Mouse (Mus musculus): ENCODE results near the gene Fbxw5. TPM values are rescaled to one million over a fixed set of nuclear protein-coding genes. Genes with fewer than 3 reads are reported as not detected.
"Not testable (repeated sequence)": the region's sequence is repeated elsewhere in the genome, so short reads cannot be mapped to it uniquely, and the experiment has no call there.

Gene Fbxw5
- polyA plus RNA-seq, 1 experiment from 2014 or later, result 79.7 TPM

DNA sequence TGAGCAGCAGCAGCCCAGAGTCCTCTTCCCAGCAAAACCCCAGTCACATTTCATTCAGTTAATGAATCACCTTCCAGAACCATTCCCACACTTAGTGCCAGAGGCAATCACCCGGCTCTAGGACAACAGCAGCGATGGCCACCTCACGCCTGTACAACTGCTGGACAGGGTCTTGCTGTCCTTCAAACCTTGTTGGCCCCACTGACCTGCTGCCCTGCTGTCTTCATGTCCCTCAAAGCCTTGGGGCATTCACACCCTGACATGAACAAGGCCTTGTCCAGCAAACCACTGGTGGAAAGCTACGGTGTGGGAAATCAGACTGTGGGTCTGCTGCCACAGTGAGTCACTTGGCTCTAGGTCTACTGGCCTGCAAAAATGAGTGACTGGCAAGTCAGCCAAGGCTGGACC, 40.0 kb downstream of the Fbxw5 start:
- WGBS, result 94% methylated on average over 4 of the region's 4 CpGs

DNA sequence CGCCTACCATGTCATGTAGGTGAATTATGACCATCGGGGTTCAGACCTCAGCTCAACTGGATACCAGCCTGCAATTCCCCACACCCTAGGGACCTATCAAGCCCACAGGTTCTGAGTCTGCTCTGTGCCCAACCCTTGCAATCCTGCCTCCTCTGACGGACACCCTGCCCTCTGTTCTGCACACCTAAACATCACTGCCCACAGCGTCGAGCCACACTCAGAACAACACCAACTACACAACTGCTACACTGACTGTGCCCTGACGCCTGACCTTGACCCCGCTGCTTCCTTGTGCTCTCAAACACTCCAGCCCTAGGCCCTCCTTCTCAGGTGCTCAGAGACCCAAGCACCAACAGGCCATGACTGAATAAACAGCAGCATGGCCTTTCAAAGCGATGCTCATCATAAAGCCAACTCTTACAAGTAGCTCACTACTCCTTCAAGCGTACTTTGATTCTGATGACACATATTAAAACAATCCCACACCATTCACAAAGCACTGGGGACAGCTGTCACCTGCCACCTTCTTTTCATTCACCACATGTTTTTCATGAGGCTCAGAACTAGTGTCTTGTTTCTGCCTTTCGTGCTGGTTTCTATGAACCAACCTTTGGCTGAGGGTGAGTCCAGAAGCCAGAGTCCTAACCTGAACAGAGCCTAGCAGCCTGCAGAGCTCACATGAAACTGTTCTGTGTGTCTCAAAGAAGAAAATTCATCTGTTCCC, 41.3 kb downstream of the Fbxw5 start:
- Histone ChIP-seq H3K4me1 (peaks cover 17% of the 10 kb centered on the region), H3K9me3 (no peaks in the 10 kb centered on the region), H3K27me3 (no peaks in the 10 kb centered on the region), H3K4me3 (no peak overlapping the region), H3K27ac (no peak overlapping the region), H3K9ac (no peak overlapping the region), H3K36me3 (peaks cover 18% of the 10 kb centered on the region), H3K4me2 (replicated peaks) (no peak overlapping the region)
- 75% methylated on average over 10 of the region's 10 CpGs for WGBS
- no peak for ATAC-seq (ENCODE audit: low FRiP score, low read depth)

More for the DNA sequence above, 40.0 kb downstream of the Fbxw5 start:
- H3K27me3 ChIP-seq, result no peaks in the 10 kb centered on the region
- H3K9ac ChIP-seq, result no peak overlapping the region
- H3K36me3 ChIP-seq, result peaks cover 31% of the 10 kb centered on the region
- no peak overlapping the region for H3K27ac ChIP-seq
- no peaks in the 10 kb centered on the region for H3K9me3 ChIP-seq
- H3K4me1 ChIP-seq, result peaks cover 11% of the 10 kb centered on the region
- no peak for ATAC-seq (ENCODE audit: low FRiP score, low read depth)
- H3K4me3 ChIP-seq, result no peak overlapping the region
- no peak overlapping the region for H3K4me2 ChIP-seq (replicated peaks)

DNA sequence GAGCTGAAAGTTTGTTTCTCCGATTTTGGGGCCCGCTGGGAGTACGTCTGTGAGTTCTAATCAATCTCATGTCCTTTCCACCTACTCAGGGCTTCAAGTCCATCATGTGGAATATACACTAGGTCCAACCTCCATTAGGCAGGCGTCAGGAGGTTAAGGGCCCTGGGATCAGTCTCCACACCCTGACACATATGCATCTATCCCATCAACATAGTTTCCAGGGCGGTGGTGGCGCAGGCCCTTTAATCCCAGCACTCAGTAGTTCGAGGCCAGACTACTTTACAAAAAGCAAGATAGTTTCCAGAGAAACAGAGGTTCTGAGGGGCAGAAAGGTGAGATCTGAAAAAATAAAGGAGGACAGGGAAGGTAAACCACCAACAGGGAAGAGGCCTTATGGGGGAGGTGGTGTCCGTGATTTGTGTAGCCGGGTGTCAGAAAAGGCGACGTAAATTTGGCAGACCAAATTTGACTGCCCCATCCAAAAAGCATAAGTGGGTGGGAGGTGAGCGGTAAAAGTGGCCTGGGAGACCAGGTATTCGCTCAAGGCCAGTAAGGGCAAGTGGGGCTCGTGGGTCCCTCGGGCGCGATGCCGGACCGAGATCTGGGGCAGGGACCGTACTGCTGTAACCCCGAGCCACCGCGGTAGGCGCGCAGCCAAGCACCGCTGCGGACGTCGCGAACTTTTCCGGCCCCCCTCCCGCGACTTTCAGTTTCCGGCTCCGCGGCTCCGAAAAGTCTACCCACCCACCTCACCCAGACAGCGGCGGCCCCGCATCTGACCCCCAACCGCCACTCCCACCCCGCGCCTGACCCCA, 45.7 kb downstream of the Fbxw5 start:
- Histone ChIP-seq H3K9me3 (no peaks in the 10 kb centered on the region), H3K27ac (peak overlapping the region; percentile 65; the same call in 1 of the 2 replicates), H3K4me3 (peak overlapping the region; percentile 75), H3K4me1 (peaks cover 21% of the 10 kb centered on the region), H3K9ac (peak overlapping the region; percentile 89), H3K36me3 (no peaks in the 10 kb centered on the region), H3K27me3 (no peaks in the 10 kb centered on the region), H3K4me2 (replicated peaks) (peak overlapping the region; percentile 85)
- ATAC-seq (ENCODE audit: low FRiP score, low read depth), result peak; percentile 75
- WGBS, result 8% methylated on average over 38 of the region's 43 CpGs

DNA sequence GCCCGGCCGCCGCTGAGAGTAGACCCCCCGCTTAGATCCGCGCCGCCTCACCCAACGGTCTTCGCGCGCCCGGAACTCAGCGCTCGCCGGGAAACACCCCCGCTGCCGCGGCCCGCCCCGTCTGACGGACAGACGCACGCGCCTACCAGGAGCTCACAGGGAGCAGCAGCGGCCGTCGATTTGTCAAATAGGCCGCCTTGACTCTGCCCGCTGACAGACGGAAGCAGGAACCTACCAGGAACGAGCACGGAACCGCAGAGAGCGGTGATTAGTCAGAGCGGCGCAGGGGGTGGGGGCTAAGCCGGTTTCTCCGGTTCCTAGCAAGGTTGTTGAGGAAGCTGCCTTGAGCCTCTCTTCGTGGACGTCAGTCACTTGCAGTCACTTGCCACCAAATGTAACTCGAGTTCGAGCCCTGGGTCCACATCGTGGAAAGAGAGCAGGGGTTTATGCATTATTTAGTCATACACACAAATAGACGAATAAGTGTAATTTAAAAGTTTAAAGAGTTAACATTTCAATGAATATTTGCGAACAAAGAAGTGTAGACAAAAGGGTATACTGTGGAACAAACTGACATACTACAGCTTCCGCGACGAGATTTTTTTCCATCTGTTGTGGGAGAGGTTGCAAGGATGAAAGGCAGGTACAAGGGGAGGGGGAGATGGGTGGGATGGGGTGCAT, 46.4 kb downstream of the Fbxw5 start, which contains the start of gene Traf2:
Traf2 (minus strand) TSS at position 130 of the 681 bp plus-strand sequence.
- H3K27ac ChIP-seq, result peak within 1 kb of the TSS; percentile 65; the same call in 1 of the 2 replicates
- H3K9ac ChIP-seq, result peak within 1 kb of the TSS; percentile 89
- no peaks in the 10 kb centered on the region for H3K9me3 ChIP-seq
- H3K4me1 ChIP-seq, result peaks cover 17% of the 10 kb centered on the region
- H3K36me3 ChIP-seq, result no peaks in the 10 kb centered on the region
- H3K27me3 ChIP-seq, result no peaks in the 10 kb centered on the region
- 3% methylated on average over 48 of the region's 48 CpGs for WGBS
- peak within 1 kb of the TSS; percentile 85 for H3K4me2 ChIP-seq (replicated peaks)
- peak; percentile 99 for ATAC-seq (ENCODE audit: low FRiP score, low read depth)
- peak within 1 kb of the TSS; percentile 75 for H3K4me3 ChIP-seq

DNA sequence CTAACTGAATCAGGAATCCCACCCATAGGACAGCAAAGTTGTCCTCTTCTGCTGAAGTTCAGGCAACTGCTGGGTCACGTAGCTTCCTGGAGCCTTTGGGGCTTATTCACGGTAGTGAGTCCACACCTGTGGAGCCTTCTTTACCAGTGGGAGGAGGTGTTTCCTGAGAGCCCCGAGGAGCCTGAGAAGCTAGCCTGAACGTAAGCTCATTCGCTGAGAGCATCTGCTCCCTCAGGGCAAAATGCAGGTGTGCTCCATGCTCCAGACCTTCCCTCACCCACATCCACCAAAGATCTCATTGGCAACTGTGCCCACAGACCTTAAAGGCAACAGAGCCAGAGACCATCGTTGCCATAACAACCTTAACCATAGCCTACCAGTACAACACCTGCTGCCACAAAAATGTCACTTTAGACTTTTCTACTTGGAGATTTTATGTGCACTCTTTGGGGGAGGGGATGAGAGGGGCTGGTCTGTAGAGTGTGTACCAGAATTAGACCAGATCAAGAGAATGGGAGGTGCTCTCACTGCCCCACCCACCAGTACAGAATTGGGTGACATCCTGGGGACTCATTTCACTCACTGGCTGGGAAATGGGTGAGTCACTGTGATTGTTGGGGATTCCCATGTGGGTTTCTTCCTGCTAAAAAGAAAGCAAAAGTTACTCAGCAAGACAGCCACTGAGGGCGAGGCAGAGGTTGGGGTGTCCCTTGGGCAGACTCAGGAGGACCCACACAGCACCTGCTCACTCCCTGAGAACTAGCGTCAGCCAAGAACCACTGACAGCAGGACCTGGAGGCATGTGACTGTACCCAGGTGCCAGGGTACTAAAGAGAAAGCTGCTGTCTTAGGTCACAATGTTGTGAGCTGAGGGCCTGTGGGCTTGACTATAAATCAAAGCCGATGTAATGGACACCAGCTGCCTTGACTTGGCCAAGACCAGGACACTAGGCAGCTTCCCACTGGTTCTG, 48.8 kb downstream of the Fbxw5 start:
- H3K4me2 ChIP-seq (replicated peaks), result no peak overlapping the region
- no peak for ATAC-seq (ENCODE audit: low FRiP score, low read depth)
- peaks cover 17% of the 10 kb centered on the region for H3K4me1 ChIP-seq
- H3K4me3 ChIP-seq, result no peak overlapping the region
- H3K27ac ChIP-seq, result no peak overlapping the region
- H3K36me3 ChIP-seq, result no peaks in the 10 kb centered on the region
- H3K27me3 ChIP-seq, result no peaks in the 10 kb centered on the region
- 58% methylated on average over 9 of the region's 9 CpGs for WGBS
- peak overlapping the region; percentile 25; the same call in 1 of the 2 replicates for H3K9ac ChIP-seq
- H3K9me3 ChIP-seq, result no peaks in the 10 kb centered on the region

DNA sequence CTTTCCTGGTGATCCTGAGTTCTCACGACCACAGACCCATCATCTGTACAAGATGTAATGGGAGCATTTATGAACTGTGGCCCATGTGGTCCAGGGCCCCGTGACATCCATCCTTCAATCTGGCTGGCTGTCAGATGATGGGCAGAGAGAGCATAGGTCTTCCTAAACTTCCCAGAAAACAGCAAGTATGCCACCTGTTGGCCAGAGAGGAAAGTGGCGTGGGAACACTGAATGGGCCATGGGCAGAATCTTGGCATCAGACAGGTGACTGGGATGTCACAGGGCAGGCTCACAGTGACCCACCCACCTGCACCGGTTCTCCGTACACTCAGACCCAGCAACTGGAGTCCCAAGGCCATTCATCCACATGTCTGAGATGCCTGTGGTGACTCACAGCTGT, 50.6 kb downstream of the Fbxw5 start:
- Histone ChIP-seq H3K27ac (no peak overlapping the region), H3K36me3 (no peaks in the 10 kb centered on the region), H3K9ac (no peak overlapping the region), H3K27me3 (no peaks in the 10 kb centered on the region), H3K4me1 (peaks cover 4% of the 10 kb centered on the region; the same call in 1 of the 2 replicates), H3K4me2 (replicated peaks) (no peak overlapping the region), H3K9me3 (no peaks in the 10 kb centered on the region), H3K4me3 (no peak overlapping the region)
- WGBS, result 32% methylated on average over 5 of the region's 5 CpGs
- no peak for ATAC-seq (ENCODE audit: low FRiP score, low read depth)

DNA sequence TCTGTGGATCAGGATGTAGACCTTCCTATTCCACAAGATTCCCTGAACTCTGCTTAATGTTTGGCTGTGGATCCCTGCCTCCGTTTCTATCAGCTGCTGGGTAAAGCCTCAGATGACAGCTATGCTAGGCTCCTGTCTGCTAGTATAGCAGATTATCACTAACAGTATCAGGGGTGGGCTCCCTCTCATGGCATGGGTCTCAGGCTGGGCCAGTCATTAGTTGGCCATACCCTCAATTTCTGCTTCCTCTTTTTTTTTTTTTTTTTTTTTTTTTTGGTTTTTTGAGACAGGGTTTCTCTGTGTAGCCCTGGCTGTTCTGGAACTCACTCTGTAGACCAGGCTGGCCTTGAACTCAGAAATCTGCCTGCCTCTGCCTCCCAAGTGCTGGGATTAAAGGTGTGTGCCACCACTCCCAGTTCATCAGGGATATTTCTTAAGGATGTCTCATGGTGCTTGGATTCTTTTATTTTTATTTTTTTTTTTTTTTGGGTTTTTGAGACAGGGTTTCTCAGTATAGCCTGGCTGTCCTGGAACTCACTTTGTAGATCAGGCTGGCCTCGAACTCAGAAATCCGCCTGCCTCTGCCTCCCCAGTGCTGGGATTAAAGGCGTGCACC, 52.7 kb downstream of the Fbxw5 start:
- not testable (repeated sequence) for H3K27ac ChIP-seq; H3K4me1 ChIP-seq; H3K27me3 ChIP-seq; H3K9me3 ChIP-seq; H3K4me3 ChIP-seq; H3K36me3 ChIP-seq; H3K4me2 ChIP-seq (replicated peaks); ATAC-seq (ENCODE audit: low FRiP score, low read depth); H3K9ac ChIP-seq
- 82% methylated on average over 4 of the region's 4 CpGs for WGBS

Other genes starting within 250 kb of the Fbxw5 start
- gene Tmem203, start 245.3 kb upstream of the Fbxw5 start, polyA plus RNA-seq (2015; fragmentation: Nextera tagmentation; extraction: Ambion mirVana), result 23.6 and 24.2 TPM in 2 replicates
- 7.2 and 8.2 TPM in 2 replicates for gene Tprn, start 238.1 kb upstream of the Fbxw5 start, polyA plus RNA-seq (2015; fragmentation: Nextera tagmentation; extraction: Ambion mirVana)
- gene Ssna1, start 228.3 kb upstream of the Fbxw5 start, polyA plus RNA-seq (2015; fragmentation: Nextera tagmentation; extraction: Ambion mirVana), result 231 and 234 TPM in 2 replicates
- gene Anapc2, start 228.3 kb upstream of the Fbxw5 start, polyA plus RNA-seq (2015; fragmentation: Nextera tagmentation; extraction: Ambion mirVana), result 150 and 154 TPM in 2 replicates
- not detected in 2 replicates for gene Tmem210, start 212.6 kb upstream of the Fbxw5 start, polyA plus RNA-seq (2015; fragmentation: Nextera tagmentation; extraction: Ambion mirVana)
- not detected in 2 replicates for gene Lrrc26, start 210.8 kb upstream of the Fbxw5 start, polyA plus RNA-seq (2015; fragmentation: Nextera tagmentation; extraction: Ambion mirVana)
- 0.61 and 0.97 TPM in 2 replicates for gene Grin1, start 181.6 kb upstream of the Fbxw5 start, polyA plus RNA-seq (2015; fragmentation: Nextera tagmentation; extraction: Ambion mirVana)
- 54.5 and 60.2 TPM in 2 replicates for gene Man1b1, start 168.4 kb upstream of the Fbxw5 start, polyA plus RNA-seq (2015; fragmentation: Nextera tagmentation; extraction: Ambion mirVana)
- 21.3 and 24.7 TPM in 2 replicates for gene Dpp7, start 144.4 kb upstream of the Fbxw5 start, polyA plus RNA-seq (2015; fragmentation: Nextera tagmentation; extraction: Ambion mirVana)
- gene Uap1l1, start 135.1 kb upstream of the Fbxw5 start, polyA plus RNA-seq (2015; fragmentation: Nextera tagmentation; extraction: Ambion mirVana), result 11.3 and 13.2 TPM in 2 replicates
- gene Sapcd2, start 128.4 kb upstream of the Fbxw5 start, polyA plus RNA-seq (2015; fragmentation: Nextera tagmentation; extraction: Ambion mirVana), result 43.4 and 45.5 TPM in 2 replicates
- gene Entpd2, start 104.9 kb upstream of the Fbxw5 start, polyA plus RNA-seq (2015; fragmentation: Nextera tagmentation; extraction: Ambion mirVana), result 0.55 and 0.73 TPM in 2 replicates
- 29.1 and 32.6 TPM in 2 replicates for gene Npdc1, start 101.4 kb upstream of the Fbxw5 start, polyA plus RNA-seq (2015; fragmentation: Nextera tagmentation; extraction: Ambion mirVana)
- gene Fut7, start 77.5 kb upstream of the Fbxw5 start, polyA plus RNA-seq (2015; fragmentation: Nextera tagmentation; extraction: Ambion mirVana), result 0.06 TPM in 1 of 2 replicates, not detected in the other
- 3.3 and 3.8 TPM in 2 replicates for gene Abca2, start 72.0 kb upstream of the Fbxw5 start, polyA plus RNA-seq (2015; fragmentation: Nextera tagmentation; extraction: Ambion mirVana)
- gene Clic3, start 43.9 kb upstream of the Fbxw5 start, polyA plus RNA-seq (2015; fragmentation: Nextera tagmentation; extraction: Ambion mirVana), result 2.2 and 2.5 TPM in 2 replicates
- gene Paxx, start 39.7 kb upstream of the Fbxw5 start, polyA plus RNA-seq (2015; fragmentation: Nextera tagmentation; extraction: Ambion mirVana), result 35.0 and 37.6 TPM in 2 replicates
- 0.80 and 2.5 TPM in 2 replicates for gene Ptgds, start 30.7 kb upstream of the Fbxw5 start, polyA plus RNA-seq (2015; fragmentation: Nextera tagmentation; extraction: Ambion mirVana)
- gene Lcn12, start 6.8 kb upstream of the Fbxw5 start, polyA plus RNA-seq (2015; fragmentation: Nextera tagmentation; extraction: Ambion mirVana), result not detected in 2 replicates
- gene C8g, start 969 bp downstream of the Fbxw5 start, polyA plus RNA-seq (2015; fragmentation: Nextera tagmentation; extraction: Ambion mirVana), result 5.5 and 7.2 TPM in 2 replicates
- 37.3 and 40.6 TPM in 2 replicates for gene Traf2, start 46.2 kb downstream of the Fbxw5 start, polyA plus RNA-seq (2015; fragmentation: Nextera tagmentation; extraction: Ambion mirVana)
- 330 TPM in 2 replicates for gene Edf1, start 57.1 kb downstream of the Fbxw5 start, polyA plus RNA-seq (2015; fragmentation: Nextera tagmentation; extraction: Ambion mirVana)
- 4.9 and 5.8 TPM in 2 replicates for gene Mamdc4, start 74.1 kb downstream of the Fbxw5 start, polyA plus RNA-seq (2015; fragmentation: Nextera tagmentation; extraction: Ambion mirVana)
- 163 and 177 TPM in 2 replicates for gene Phpt1, start 74.5 kb downstream of the Fbxw5 start, polyA plus RNA-seq (2015; fragmentation: Nextera tagmentation; extraction: Ambion mirVana)
- 0.85 and 1.0 TPM in 2 replicates for gene Ajm1, start 81.0 kb downstream of the Fbxw5 start, polyA plus RNA-seq (2015; fragmentation: Nextera tagmentation; extraction: Ambion mirVana)
- gene Rabl6, start 107.8 kb downstream of the Fbxw5 start, polyA plus RNA-seq (2015; fragmentation: Nextera tagmentation; extraction: Ambion mirVana), result 76.9 and 83.8 TPM in 2 replicates
- 0.18 and 0.36 TPM in 2 replicates for gene Ccdc183, start 116.9 kb downstream of the Fbxw5 start, polyA plus RNA-seq (2015; fragmentation: Nextera tagmentation; extraction: Ambion mirVana)
- gene Tmem141, start 121.3 kb downstream of the Fbxw5 start, polyA plus RNA-seq (2015; fragmentation: Nextera tagmentation; extraction: Ambion mirVana), result 27.2 and 28.7 TPM in 2 replicates
- gene Fcna, start 127.3 kb downstream of the Fbxw5 start, polyA plus RNA-seq (2015; fragmentation: Nextera tagmentation; extraction: Ambion mirVana), result 0.98 and 1.8 TPM in 2 replicates
- gene Lcn8, start 152.4 kb downstream of the Fbxw5 start, polyA plus RNA-seq (2015; fragmentation: Nextera tagmentation; extraction: Ambion mirVana), result 0.24 TPM in 1 of 2 replicates, not detected in the other
- not detected in 2 replicates for gene Lcn5, start 157.2 kb downstream of the Fbxw5 start, polyA plus RNA-seq (2015; fragmentation: Nextera tagmentation; extraction: Ambion mirVana)
- gene Lcn6, start 176.0 kb downstream of the Fbxw5 start, polyA plus RNA-seq (2015; fragmentation: Nextera tagmentation; extraction: Ambion mirVana), result not detected in 2 replicates
- gene Lcn10, start 182.0 kb downstream of the Fbxw5 start, polyA plus RNA-seq (2015; fragmentation: Nextera tagmentation; extraction: Ambion mirVana), result not detected in 2 replicates
- not detected in 2 replicates for gene Obp2a, start 199.3 kb downstream of the Fbxw5 start, polyA plus RNA-seq (2015; fragmentation: Nextera tagmentation; extraction: Ambion mirVana)
- gene Bmyc, start 206.0 kb downstream of the Fbxw5 start, polyA plus RNA-seq (2015; fragmentation: Nextera tagmentation; extraction: Ambion mirVana), result 98.8 and 99.8 TPM in 2 replicates
- not detected in 2 replicates for gene Obp2b, start 236.3 kb downstream of the Fbxw5 start, polyA plus RNA-seq (2015; fragmentation: Nextera tagmentation; extraction: Ambion mirVana)

All from limb, embryonic 13.5 days (tissue).